Mouse (Mus musculus) CH12.LX (cell line): ENCODE data around the gene Sarnp.

Source experiments
- BHLHE40 ChIP-seq: IDR thresholded peaks from 2 replicates; pipeline ENCODE4 v1.6.1; 2011; ENCODE audit warnings: mild to moderate bottlenecking, low read depth, low read length, improper control_type of control experiment
- CHD1 ChIP-seq: IDR thresholded peaks from 2 replicates; pipeline ENCODE4 v1.6.1; 2012; ENCODE audit warnings: low read depth, low read length, improper control_type of control experiment, inconsistent platforms
- CHD2 ChIP-seq: IDR thresholded peaks from 2 replicates; pipeline ENCODE4 v1.6.1; 2011; ENCODE audit warnings: low read length, improper control_type of control experiment
- CTCF ChIP-seq, 2 experiments: IDR thresholded peaks in 1 of 2; conservative IDR thresholded peaks in 1 of 2; 2 replicates each; pipeline ENCODE4 v1.5.1; 2011 to 2012; ENCODE audit warnings: low read depth in 2 of 2, low read length in 2 of 2, improper control_type of control experiment in 1 of 2, inconsistent platforms in 1 of 2, mild to moderate bottlenecking in 1 of 2, moderate library complexity in 1 of 2
- EP300 ChIP-seq: IDR thresholded peaks from 2 replicates; pipeline ENCODE4 v1.6.1; 2011; ENCODE audit warnings: low read length, improper control_type of control experiment
- HCFC1 ChIP-seq: IDR thresholded peaks from 2 replicates; pipeline ENCODE4 v1.6.1; 2012; ENCODE audit warnings: low read depth, mild to moderate bottlenecking, inconsistent platforms, low read length, improper control_type of control experiment
- MAZ ChIP-seq: IDR thresholded peaks from 2 replicates; pipeline ENCODE4 v1.6.1; 2012; ENCODE audit warnings: low read depth, mild to moderate bottlenecking, inconsistent platforms, low read length, improper control_type of control experiment, moderate library complexity
- MYC ChIP-seq: IDR thresholded peaks from 2 replicates; pipeline ENCODE4 v1.6.1; 2011; ENCODE audit warnings: low read depth, mild to moderate bottlenecking, improper control_type of control experiment, low read length
- POLR2A ChIP-seq: IDR thresholded peaks from 2 replicates; pipeline ENCODE4 v1.6.1; 2011; ENCODE audit warnings: low read depth, mild to moderate bottlenecking, improper control_type of control experiment, low read length
- RCOR1 ChIP-seq: conservative IDR thresholded peaks from 2 replicates; pipeline ENCODE4 v1.6.1; 2012; ENCODE audit warnings: low read depth, mild to moderate bottlenecking, inconsistent platforms, low read length, improper control_type of control experiment
- UBTF ChIP-seq: IDR thresholded peaks from 2 replicates; pipeline ENCODE4 v1.6.1; 2012; ENCODE audit warnings: low read depth, mild to moderate bottlenecking, inconsistent platforms, low read length, improper control_type of control experiment, moderate library complexity
- USF1 ChIP-seq: IDR thresholded peaks from 2 replicates; pipeline ENCODE4 v1.6.1; 2014; ENCODE audit warnings: low read depth, mild to moderate bottlenecking, inconsistent platforms, low read length, improper control_type of control experiment
- ZNF384 ChIP-seq: IDR thresholded peaks from 2 replicates; pipeline ENCODE4 v1.6.1; 2012; ENCODE audit warnings: low read depth, low read length, improper control_type of control experiment, inconsistent platforms

DNA sequence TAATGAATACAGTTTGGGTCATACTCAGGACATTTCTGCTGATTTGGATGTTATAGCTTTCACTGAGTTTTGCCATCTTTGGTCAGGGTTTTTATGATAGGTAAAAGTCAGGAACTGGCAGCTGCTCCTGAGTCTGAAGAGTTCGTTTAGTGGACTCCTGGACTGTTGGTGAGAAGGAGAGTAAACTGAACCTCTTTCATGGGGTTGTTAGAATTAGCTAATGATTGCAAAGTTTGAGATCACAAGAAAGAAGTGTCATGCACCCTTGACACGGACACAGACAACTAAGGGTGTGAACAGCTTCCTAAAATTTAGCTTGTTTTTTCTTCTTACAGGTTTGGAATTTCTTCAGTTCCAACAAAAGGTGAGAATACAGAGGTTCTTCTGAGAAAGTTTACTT, 31.3 kb downstream of the Sarnp start:
- TF ChIP-seq RCOR1 (no peak), ZNF384 (no peak), CTCF (conservative IDR thresholded peaks at IDR 0.05 in 1 of 2, IDR thresholded peaks at IDR 0.05 in 1 of 2; ENCODE audit: low read depth in 2 of 2, low read length in 2 of 2) (no peak), POLR2A (no peak), CHD1 (no peak), UBTF (no peak), HCFC1 (no peak), MAZ (no peak), BHLHE40 (no peak), MYC (no peak), USF1 (no peak), CHD2 (no peak), EP300 (no peak)
